ENCODE assay signal across 27 mouse cellular contexts in genomic region chr1:86040131-86040530, GRCm38 (mm10). TPM values are rescaled to one million over a fixed set of nuclear protein-coding genes. Genes with fewer than 3 reads are reported as not detected.
DNase-seq lines count a peak whose midpoint lies in the region; ATAC-seq and TF ChIP-seq lines count a peak whose summit lies in the region.
"Had no signal": no experiment of that assay in that cellular context is flagged by ENCODE, and none has a peak within 500 bp of the region (broad histone marks: within the 10 kb centered on the region; RNA-seq: fewer than 3 reads in every experiment).

No protein-coding gene starts in this region.

- ATAC-seq in liver, embryonic 13.5 days (ENCODE audit: low read depth) = peak; percentile 57
- ATAC-seq in liver, embryonic 11.5 days (replicated peaks; ENCODE audit: low FRiP score) = no peak
- ATAC-seq in intestine, embryonic 16.5 days = peak; percentile 81
- ATAC-seq in liver, embryonic 16.5 days (ENCODE audit: low read depth) = peak; percentile 81
- ATAC-seq in forebrain, embryonic 16.5 days = no peak
- no peak for ATAC-seq in midbrain, postnatal 0 days (ENCODE audit: low FRiP score)

- WGBS in liver, embryonic 13.5 days (ENCODE audit: insufficient replicate concordance) = 39% methylated on average over 4 of the region's 4 CpGs
- WGBS in liver, embryonic 11.5 days = 57% methylated on average over 4 of the region's 4 CpGs
- WGBS in intestine, embryonic 16.5 days = 41% methylated on average over 4 of the region's 4 CpGs
- 52% methylated on average over 4 of the region's 4 CpGs for WGBS in liver, embryonic 16.5 days (ENCODE audit: insufficient replicate concordance)
- WGBS in forebrain, embryonic 16.5 days = 48% methylated on average over 4 of the region's 4 CpGs
- 74% methylated on average over 4 of the region's 4 CpGs for WGBS in midbrain, postnatal 0 days

- H3K27me3 ChIP-seq in liver, embryonic 13.5 days = peaks cover 26% of the 10 kb centered on the region
- peaks cover 22% of the 10 kb centered on the region for H3K27me3 ChIP-seq in liver, embryonic 11.5 days (replicated peaks; ENCODE audit: control insufficient read depth, insufficient read depth, low read length)
- no peaks in the 10 kb centered on the region for H3K27me3 ChIP-seq in intestine, embryonic 16.5 days (replicated peaks; ENCODE audit: control insufficient read depth, insufficient read depth, low read length)
- H3K27me3 ChIP-seq in liver, embryonic 16.5 days (ENCODE audit: control insufficient read depth, insufficient read depth, low read depth, low read length) = peaks cover 16% of the 10 kb centered on the region
- H3K27me3 ChIP-seq in forebrain, embryonic 16.5 days (replicated peaks; ENCODE audit: control insufficient read depth, insufficient read depth, low read length) = peaks cover 9% of the 10 kb centered on the region
- peaks cover 7% of the 10 kb centered on the region; the same call in 1 of the 2 replicates for H3K27me3 ChIP-seq in midbrain, postnatal 0 days (ENCODE audit: insufficient read depth, low read length)

- H3K9ac ChIP-seq in liver, embryonic 13.5 days = no peak overlapping the region
- H3K9ac ChIP-seq in liver, embryonic 11.5 days (ENCODE audit: low read depth, low read length) = no peak overlapping the region
- H3K9ac ChIP-seq in intestine, embryonic 16.5 days (ENCODE audit: low read depth, low read length) = no peak overlapping the region
- H3K9ac ChIP-seq in liver, embryonic 16.5 days (ENCODE audit: low read depth, low read length) = no peak overlapping the region
- no peak overlapping the region for H3K9ac ChIP-seq in forebrain, embryonic 16.5 days (replicated peaks; ENCODE audit: low read depth, low read length)
- H3K9ac ChIP-seq in midbrain, postnatal 0 days (replicated peaks; ENCODE audit: low read length, poor library complexity, severe bottlenecking) = no peak overlapping the region
- H3K9ac ChIP-seq: heart, embryonic 13.5 days; hindbrain, embryonic 12.5 days; kidney, embryonic 15.5 days; midbrain, embryonic 12.5 days had no signal

- TF ChIP-seq CTCF in midbrain, postnatal 0 days (IDR thresholded peaks at IDR 0.05) = no peak

- no peak overlapping the region for H3K4me2 ChIP-seq in liver, embryonic 13.5 days
- no peak overlapping the region for H3K4me2 ChIP-seq in liver, embryonic 11.5 days
- no peak overlapping the region for H3K4me2 ChIP-seq in intestine, embryonic 16.5 days (ENCODE audit: low read depth, low read length)
- H3K4me2 ChIP-seq in liver, embryonic 16.5 days (ENCODE audit: low read depth, low read length) = no peak overlapping the region
- no peak overlapping the region for H3K4me2 ChIP-seq in forebrain, embryonic 16.5 days (ENCODE audit: low read length)
- no peak overlapping the region for H3K4me2 ChIP-seq in midbrain, postnatal 0 days (ENCODE audit: low read depth, low read length, poor library complexity, severe bottlenecking)
- H3K4me2 ChIP-seq: heart, embryonic 13.5 days; hindbrain, embryonic 12.5 days; kidney, embryonic 15.5 days; midbrain, embryonic 12.5 days had no signal

- H3K4me3 ChIP-seq in liver, embryonic 13.5 days (replicated peaks) = no peak overlapping the region
- H3K4me3 ChIP-seq in liver, embryonic 11.5 days (ENCODE audit: low read depth, low read length) = no peak overlapping the region
- H3K4me3 ChIP-seq in intestine, embryonic 16.5 days (ENCODE audit: low read length) = no peak overlapping the region
- H3K4me3 ChIP-seq in liver, embryonic 16.5 days (ENCODE audit: low read depth, low read length) = no peak overlapping the region
- H3K4me3 ChIP-seq in forebrain, embryonic 16.5 days (replicated peaks; ENCODE audit: low read length) = no peak overlapping the region
- H3K4me3 ChIP-seq in midbrain, postnatal 0 days (ENCODE audit: low read depth, low read length) = no peak overlapping the region
- H3K4me3 ChIP-seq: heart, adult 2 months; heart, embryonic 13.5 days; hindbrain, embryonic 12.5 days; kidney, embryonic 15.5 days; left cerebral cortex, adult 2 months; midbrain, embryonic 12.5 days had no signal

- DNase-seq in liver, embryonic 13.5 days = no peak
- no peak for DNase-seq in liver, embryonic 11.5 days (ENCODE audit: low spot score)
- peak; percentile 84 for DNase-seq in yolk sac, embryonic 10.5 days (ENCODE audit: low spot score)
- DNase-seq in midbrain, postnatal 0 days (ENCODE audit: low spot score) = no peak
- DNase-seq: adrenal gland, postnatal 10 days; cerebellum, adult 2 months; cerebellum, postnatal 25 days; gastrocnemius, postnatal 25 days; heart, adult 2 months; heart, postnatal 14 days; lung, postnatal 14 days; thymus, postnatal 14 days had no signal

- no peaks in the 10 kb centered on the region for H3K36me3 ChIP-seq in liver, embryonic 13.5 days
- no peaks in the 10 kb centered on the region for H3K36me3 ChIP-seq in liver, embryonic 11.5 days (ENCODE audit: control insufficient read depth, insufficient read depth, low read length)
- H3K36me3 ChIP-seq in intestine, embryonic 16.5 days (ENCODE audit: control insufficient read depth, insufficient read depth, low read length) = no peaks in the 10 kb centered on the region
- no peaks in the 10 kb centered on the region for H3K36me3 ChIP-seq in liver, embryonic 16.5 days (ENCODE audit: control insufficient read depth, insufficient read depth)
- no peaks in the 10 kb centered on the region for H3K36me3 ChIP-seq in forebrain, embryonic 16.5 days (ENCODE audit: control insufficient read depth, insufficient read depth)
- no peaks in the 10 kb centered on the region for H3K36me3 ChIP-seq in midbrain, postnatal 0 days (ENCODE audit: insufficient read depth, low read length)
- H3K36me3 ChIP-seq: heart, embryonic 13.5 days; hindbrain, embryonic 12.5 days; kidney, embryonic 15.5 days; midbrain, embryonic 12.5 days had no signal

- H3K4me1 ChIP-seq in liver, embryonic 13.5 days (replicated peaks) = peaks cover 10% of the 10 kb centered on the region
- H3K4me1 ChIP-seq in liver, embryonic 11.5 days (replicated peaks; ENCODE audit: control insufficient read depth, insufficient read depth, low read length) = no peaks in the 10 kb centered on the region; the same call in 1 of the 2 replicates
- H3K4me1 ChIP-seq in intestine, embryonic 16.5 days (ENCODE audit: control insufficient read depth, insufficient read depth, low read length) = peaks cover 14% of the 10 kb centered on the region; the same call in 1 of the 2 replicates
- peaks cover 5% of the 10 kb centered on the region for H3K4me1 ChIP-seq in liver, embryonic 16.5 days (ENCODE audit: control insufficient read depth, low read depth, low read length)
- H3K4me1 ChIP-seq in forebrain, embryonic 16.5 days (replicated peaks; ENCODE audit: control insufficient read depth, insufficient read depth, low read length) = no peaks in the 10 kb centered on the region
- H3K4me1 ChIP-seq in midbrain, postnatal 0 days (ENCODE audit: insufficient read depth, low read length) = no peaks in the 10 kb centered on the region
- H3K4me1 ChIP-seq: heart, embryonic 13.5 days; hindbrain, embryonic 12.5 days; midbrain, embryonic 12.5 days had no signal

- no peaks in the 10 kb centered on the region for H3K9me3 ChIP-seq in liver, embryonic 13.5 days (replicated peaks)
- no peaks in the 10 kb centered on the region for H3K9me3 ChIP-seq in liver, embryonic 11.5 days (ENCODE audit: control insufficient read depth, low read length)
- H3K9me3 ChIP-seq in intestine, embryonic 16.5 days (ENCODE audit: control insufficient read depth, low read length) = no peaks in the 10 kb centered on the region
- H3K9me3 ChIP-seq in liver, embryonic 16.5 days (replicated peaks; ENCODE audit: control insufficient read depth, low read length) = no peaks in the 10 kb centered on the region
- peaks cover 4% of the 10 kb centered on the region; the same call in 1 of the 2 replicates for H3K9me3 ChIP-seq in forebrain, embryonic 16.5 days (ENCODE audit: control insufficient read depth, low read length)
- peaks cover 6% of the 10 kb centered on the region; the same call in 1 of the 2 replicates for H3K9me3 ChIP-seq in midbrain, postnatal 0 days (ENCODE audit: low read length)
- H3K9me3 ChIP-seq: heart, embryonic 13.5 days; kidney, embryonic 15.5 days had no signal

- peak overlapping the region; percentile 29; the same call in 1 of the 2 replicates for H3K27ac ChIP-seq in liver, embryonic 13.5 days
- H3K27ac ChIP-seq in liver, embryonic 11.5 days (ENCODE audit: low read depth, low read length) = no peak overlapping the region
- H3K27ac ChIP-seq in intestine, embryonic 16.5 days (ENCODE audit: low read length) = peak overlapping the region; percentile 69; the same call in 1 of the 2 replicates
- H3K27ac ChIP-seq in liver, embryonic 16.5 days (ENCODE audit: low read length) = peak overlapping the region; percentile 52
- H3K27ac ChIP-seq in forebrain, embryonic 16.5 days (ENCODE audit: low read length) = no peak overlapping the region
- H3K27ac ChIP-seq in midbrain, postnatal 0 days (ENCODE audit: low read depth, low read length) = no peak overlapping the region
- H3K27ac ChIP-seq: heart, adult 2 months; heart, embryonic 13.5 days; hindbrain, embryonic 12.5 days; kidney, embryonic 15.5 days; left cerebral cortex, adult 2 months; midbrain, embryonic 12.5 days had no signal

RNA-seq across cellular contexts. Expression of gene 2810459M11Rik, which starts 5.5 kb away (rescaled TPM):
- polyA plus RNA-seq in liver, embryonic 13.5 days (2015; fragmentation: Nextera tagmentation; extraction: Ambion mirVana) = 16.0 and 17.4 TPM in 2 replicates
- 16.4 and 17.7 TPM in 2 replicates for polyA plus RNA-seq in liver, embryonic 11.5 days (2014; fragmentation: Nextera tagmentation; extraction: Ambion mirVana)
- 4.3 and 4.4 TPM in 2 replicates for polyA plus RNA-seq in intestine, embryonic 16.5 days (2015; fragmentation: Nextera tagmentation; extraction: Ambion mirVana)
- 19.2 and 21.6 TPM in 2 replicates for polyA plus RNA-seq in liver, embryonic 16.5 days (2015; fragmentation: Nextera tagmentation; extraction: Ambion mirVana)
- polyA plus RNA-seq in forebrain, embryonic 16.5 days (2015; fragmentation: Nextera tagmentation; extraction: Ambion mirVana) = 9.2 and 9.6 TPM in 2 replicates
- total RNA-seq in midbrain, postnatal 0 days (2014; rRNA removed) = 43.4 and 43.9 TPM in 2 replicates
- 13.4 and 14.3 TPM in 2 replicates for polyA plus RNA-seq in midbrain, postnatal 0 days (2015; fragmentation: Nextera tagmentation; extraction: Ambion mirVana)
- total RNA-seq: gastrocnemius, postnatal 25 days; heart, adult 2 months; heart, postnatal 14 days; megakaryocyte, adult 5-6 weeks; MEL; monocyte, adult 5-6 weeks; neutrophil, adult 5-6 weeks had no signal
- polyA plus RNA-seq: C2C12 had no signal

RNA-seq across cellular contexts. Expression of gene Spata3, which starts 23.5 kb away (rescaled TPM):
- 0.13 TPM in 2 replicates for polyA plus RNA-seq in liver, embryonic 13.5 days (2015; fragmentation: Nextera tagmentation; extraction: Ambion mirVana)
- not detected in 2 replicates for polyA plus RNA-seq in liver, embryonic 11.5 days (2014; fragmentation: Nextera tagmentation; extraction: Ambion mirVana)
- polyA plus RNA-seq in intestine, embryonic 16.5 days (2015; fragmentation: Nextera tagmentation; extraction: Ambion mirVana) = not detected in 2 replicates
- polyA plus RNA-seq in liver, embryonic 16.5 days (2015; fragmentation: Nextera tagmentation; extraction: Ambion mirVana) = 0.24 and 0.37 TPM in 2 replicates
- 0.43 and 1.0 TPM in 2 replicates for polyA plus RNA-seq in forebrain, embryonic 16.5 days (2015; fragmentation: Nextera tagmentation; extraction: Ambion mirVana)
- not detected in 2 replicates for total RNA-seq in midbrain, postnatal 0 days (2014; rRNA removed)
- 0.91 and 1.4 TPM in 2 replicates for polyA plus RNA-seq in midbrain, postnatal 0 days (2015; fragmentation: Nextera tagmentation; extraction: Ambion mirVana)
- total RNA-seq: adrenal gland, postnatal 10 days; gastrocnemius, postnatal 25 days; heart, adult 2 months; heart, postnatal 14 days; megakaryocyte, adult 5-6 weeks; MEL; monocyte, adult 5-6 weeks; neutrophil, adult 5-6 weeks had no signal
- polyA plus RNA-seq: C2C12; forebrain, embryonic 11.5 days; heart, embryonic 13.5 days; hindbrain, embryonic 12.5 days; kidney, embryonic 15.5 days; limb, embryonic 14.5 days had no signal

RNA-seq across cellular contexts. Expression of gene Psmd1, which starts 24.1 kb away (rescaled TPM):
- polyA plus RNA-seq in liver, embryonic 13.5 days (2015; fragmentation: Nextera tagmentation; extraction: Ambion mirVana) = 134 and 155 TPM in 2 replicates
- polyA plus RNA-seq in liver, embryonic 11.5 days (2014; fragmentation: Nextera tagmentation; extraction: Ambion mirVana) = 196 and 223 TPM in 2 replicates
- 135 and 144 TPM in 2 replicates for polyA plus RNA-seq in intestine, embryonic 16.5 days (2015; fragmentation: Nextera tagmentation; extraction: Ambion mirVana)
- polyA plus RNA-seq in liver, embryonic 16.5 days (2015; fragmentation: Nextera tagmentation; extraction: Ambion mirVana) = 82.2 and 87.2 TPM in 2 replicates
- polyA plus RNA-seq in forebrain, embryonic 16.5 days (2015; fragmentation: Nextera tagmentation; extraction: Ambion mirVana) = 191 and 196 TPM in 2 replicates
- total RNA-seq in midbrain, postnatal 0 days (2014; rRNA removed) = 91.5 and 103 TPM in 2 replicates
- polyA plus RNA-seq in midbrain, postnatal 0 days (2015; fragmentation: Nextera tagmentation; extraction: Ambion mirVana) = 193 and 195 TPM in 2 replicates

Comparison
In these comparisons a context has a peak if more than half of its experiments do, and no peak if none do; other contexts are left out.
1. ATAC-seq: peak in liver, embryonic 13.5 days (single experiment), intestine, embryonic 16.5 days (single experiment) and liver, embryonic 16.5 days (single experiment); none in liver, embryonic 11.5 days (single experiment), forebrain, embryonic 16.5 days (single experiment) and midbrain, postnatal 0 days (single experiment).
2. H3K27ac ChIP-seq: peak in liver, embryonic 13.5 days (single experiment), intestine, embryonic 16.5 days (single experiment) and liver, embryonic 16.5 days (single experiment); none in liver, embryonic 11.5 days (single experiment), forebrain, embryonic 16.5 days (single experiment) and midbrain, postnatal 0 days (single experiment).